Mouse (Mus musculus): Measurements from ENCODE around the gene Srm. TPM values are rescaled to one million over a fixed set of nuclear protein-coding genes. Genes with fewer than 3 reads are reported as not detected.
A peak's percentile ranks its signal among the peaks of the same experiment; 100 is the strongest.

Gene Srm
- polyA plus RNA-seq, 1 experiment from 2014 or later, result 168 TPM

DNA sequence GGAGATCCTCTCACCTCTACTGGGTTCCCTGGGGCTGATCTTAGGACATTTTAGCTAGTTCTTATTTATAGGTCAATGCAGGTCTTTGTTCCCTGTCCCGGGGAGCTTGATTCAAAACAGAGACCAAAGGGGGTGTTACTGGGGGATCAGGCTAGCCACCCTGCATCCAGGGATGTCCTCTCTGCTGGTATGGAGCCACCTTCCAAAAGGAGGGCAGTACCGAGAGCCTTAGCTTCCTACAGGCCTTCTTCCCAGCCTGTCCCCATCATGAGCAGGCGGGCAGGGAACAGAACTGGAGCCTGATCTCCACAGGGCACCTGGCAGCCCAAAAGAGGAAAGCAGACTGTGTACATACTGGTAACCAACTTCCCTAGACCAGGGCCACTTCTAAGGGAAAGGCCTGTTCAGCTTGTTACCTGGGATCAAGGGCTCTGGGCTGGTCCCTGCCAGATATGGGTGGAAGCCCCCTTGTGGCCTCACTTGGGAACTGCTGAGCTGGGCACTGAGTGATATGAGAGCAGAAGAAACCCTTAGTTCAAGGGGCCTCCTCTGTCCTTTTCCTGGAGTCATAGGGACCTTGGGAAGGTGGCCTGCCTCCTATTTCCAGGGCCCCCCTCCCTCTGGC is 13.3 kb downstream of the Srm start:
- no peaks in the 10 kb centered on the region for H3K9me3 ChIP-seq (replicated peaks; ENCODE audit: control insufficient read depth, low read length)
- H3K4me3 ChIP-seq (ENCODE audit: low read depth, low read length), result no peak overlapping the region
- H3K27me3 ChIP-seq (replicated peaks; ENCODE audit: control insufficient read depth, insufficient read depth, low read length), result no peaks in the 10 kb centered on the region
- 0 out of 2 replicates have a peak, but pooled peaks cover 8% of the 10 kb centered on the region for H3K36me3 ChIP-seq (ENCODE audit: control insufficient read depth, insufficient read depth, low read length)
- H3K4me1 ChIP-seq (ENCODE audit: control insufficient read depth, insufficient read depth, low read length), result no peaks in the 10 kb centered on the region
- no peak overlapping the region for H3K27ac ChIP-seq (ENCODE audit: low read depth, low read length)
- no peak overlapping the region for H3K9ac ChIP-seq (ENCODE audit: low read length)
- no peak overlapping the region for H3K4me2 ChIP-seq (ENCODE audit: low read length)
- peak; percentile 54; the same call in 1 of the 2 replicates for ATAC-seq
- peak; percentile 66 for DNase-seq (ENCODE audit: low spot score)
- WGBS, result 89% methylated on average over 3 of the region's 3 CpGs

DNA sequence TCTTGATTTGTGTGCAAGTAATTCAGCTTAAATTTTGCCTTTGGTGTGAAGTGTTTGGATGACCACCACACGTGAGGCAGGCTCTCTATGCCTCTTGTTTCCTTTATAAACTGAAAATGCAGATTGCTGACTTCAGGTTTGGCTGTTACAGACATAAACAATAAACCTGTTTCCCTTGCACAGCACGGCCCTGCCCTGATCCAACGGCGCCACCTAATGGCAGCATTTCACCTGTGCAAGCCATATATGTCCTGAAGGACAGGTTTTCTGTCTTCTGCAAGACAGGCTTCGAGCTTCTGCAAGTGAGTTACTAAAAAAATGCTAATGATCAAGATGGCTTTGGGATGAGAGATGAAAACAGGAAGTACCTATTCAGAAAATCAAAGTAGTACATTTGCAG is 16.5 kb downstream of the Srm start:
- 29% methylated on average over 5 of the region's 5 CpGs for WGBS
- peak; percentile 73 for DNase-seq (ENCODE audit: low spot score)
- no peaks in the 10 kb centered on the region for H3K27me3 ChIP-seq (replicated peaks; ENCODE audit: control insufficient read depth, insufficient read depth, low read length)
- H3K36me3 ChIP-seq (ENCODE audit: control insufficient read depth, insufficient read depth, low read length), result peaks cover 17% of the 10 kb centered on the region; the same call in 1 of the 2 replicates
- no peak overlapping the region for H3K4me3 ChIP-seq (ENCODE audit: low read depth, low read length)
- no peaks in the 10 kb centered on the region for H3K4me1 ChIP-seq (ENCODE audit: control insufficient read depth, insufficient read depth, low read length)
- no peak overlapping the region for H3K27ac ChIP-seq (ENCODE audit: low read depth, low read length)
- no peak overlapping the region for H3K4me2 ChIP-seq (ENCODE audit: low read length)
- H3K9me3 ChIP-seq (replicated peaks; ENCODE audit: control insufficient read depth, low read length), result no peaks in the 10 kb centered on the region
- no peak overlapping the region for H3K9ac ChIP-seq (ENCODE audit: low read length)
- peak; percentile 53; the same call in 1 of the 2 replicates for ATAC-seq

DNA sequence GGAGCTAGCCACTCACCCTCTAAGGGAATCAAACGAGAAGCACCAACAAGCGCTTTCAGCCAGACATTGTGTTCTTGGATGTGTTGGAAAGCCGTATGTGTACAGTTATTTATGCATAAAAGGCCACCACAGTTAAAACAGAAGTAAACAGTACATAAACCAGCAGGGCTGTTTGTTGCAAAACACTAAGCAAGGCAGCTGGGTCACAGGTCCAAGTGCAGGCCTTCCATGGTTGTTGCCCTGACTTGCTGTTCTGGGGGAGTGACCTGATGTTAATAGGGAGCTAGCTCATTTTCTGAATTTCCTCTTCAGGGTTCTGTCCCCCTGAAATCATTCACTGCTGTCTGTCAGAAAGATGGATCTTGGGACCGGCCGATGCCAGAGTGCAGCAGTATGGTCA is 18.5 kb downstream of the Srm start:
- Histone ChIP-seq H3K27me3 (replicated peaks; ENCODE audit: control insufficient read depth, insufficient read depth, low read length) (no peaks in the 10 kb centered on the region), H3K36me3 (ENCODE audit: control insufficient read depth, insufficient read depth, low read length) (peaks cover 33% of the 10 kb centered on the region), H3K9ac (ENCODE audit: low read length) (no peak overlapping the region), H3K27ac (ENCODE audit: low read depth, low read length) (no peak overlapping the region), H3K4me2 (ENCODE audit: low read length) (no peak overlapping the region), H3K9me3 (replicated peaks; ENCODE audit: control insufficient read depth, low read length) (no peaks in the 10 kb centered on the region), H3K4me1 (ENCODE audit: control insufficient read depth, insufficient read depth, low read length) (no peaks in the 10 kb centered on the region), H3K4me3 (ENCODE audit: low read depth, low read length) (no peak overlapping the region)
- ATAC-seq, result no peak
- no peak for DNase-seq (ENCODE audit: low spot score)
- 87% methylated on average over 5 of the region's 5 CpGs for WGBS

GRCm38 (mm10) chr4:148610631-148611364 is 19.5 kb downstream of the Srm start:
- 68% methylated on average over 5 of the region's 5 CpGs for WGBS
- no peaks in the 10 kb centered on the region for H3K9me3 ChIP-seq (replicated peaks; ENCODE audit: control insufficient read depth, low read length)
- peaks cover 42% of the 10 kb centered on the region for H3K36me3 ChIP-seq (ENCODE audit: control insufficient read depth, insufficient read depth, low read length)
- no peak overlapping the region for H3K4me2 ChIP-seq (ENCODE audit: low read length)
- no peak overlapping the region for H3K4me3 ChIP-seq (ENCODE audit: low read depth, low read length)
- no peak overlapping the region for H3K27ac ChIP-seq (ENCODE audit: low read depth, low read length)
- DNase-seq (ENCODE audit: low spot score) (no peak), ATAC-seq (no peak)
- no peaks in the 10 kb centered on the region for H3K4me1 ChIP-seq (ENCODE audit: control insufficient read depth, insufficient read depth, low read length)
- no peak overlapping the region for H3K9ac ChIP-seq (ENCODE audit: low read length)
- H3K27me3 ChIP-seq (replicated peaks; ENCODE audit: control insufficient read depth, insufficient read depth, low read length), result no peaks in the 10 kb centered on the region

DNA sequence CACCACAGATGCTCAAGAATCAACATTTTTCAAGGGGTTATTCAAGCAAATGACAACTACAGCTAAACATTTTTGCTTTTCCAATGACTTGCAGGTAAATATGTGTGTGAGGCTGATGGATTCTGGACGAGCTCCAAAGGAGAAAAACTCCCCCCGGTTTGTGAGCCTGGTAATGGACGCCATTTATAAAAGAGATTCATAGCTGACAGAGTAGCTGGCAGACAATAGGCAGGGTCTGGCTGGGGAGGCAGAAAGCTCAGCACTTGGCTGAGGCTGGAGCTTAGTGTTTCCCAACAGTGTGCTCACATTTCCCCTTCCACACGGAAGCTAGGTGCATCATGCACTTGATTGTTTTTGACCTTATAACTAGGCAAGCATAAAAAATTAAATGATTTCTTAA is 21.3 kb downstream of the Srm start:
- Histone ChIP-seq H3K4me2 (ENCODE audit: low read length) (no peak overlapping the region), H3K27me3 (replicated peaks; ENCODE audit: control insufficient read depth, insufficient read depth, low read length) (no peaks in the 10 kb centered on the region), H3K9ac (ENCODE audit: low read length) (no peak overlapping the region), H3K27ac (ENCODE audit: low read depth, low read length) (no peak overlapping the region), H3K9me3 (replicated peaks; ENCODE audit: control insufficient read depth, low read length) (no peaks in the 10 kb centered on the region), H3K4me1 (ENCODE audit: control insufficient read depth, insufficient read depth, low read length) (no peaks in the 10 kb centered on the region), H3K36me3 (ENCODE audit: control insufficient read depth, insufficient read depth, low read length) (peaks cover 56% of the 10 kb centered on the region), H3K4me3 (ENCODE audit: low read depth, low read length) (no peak overlapping the region)
- ATAC-seq (no peak), DNase-seq (ENCODE audit: low spot score) (peak; percentile 36)
- 31% methylated on average over 4 of the region's 4 CpGs for WGBS

DNA sequence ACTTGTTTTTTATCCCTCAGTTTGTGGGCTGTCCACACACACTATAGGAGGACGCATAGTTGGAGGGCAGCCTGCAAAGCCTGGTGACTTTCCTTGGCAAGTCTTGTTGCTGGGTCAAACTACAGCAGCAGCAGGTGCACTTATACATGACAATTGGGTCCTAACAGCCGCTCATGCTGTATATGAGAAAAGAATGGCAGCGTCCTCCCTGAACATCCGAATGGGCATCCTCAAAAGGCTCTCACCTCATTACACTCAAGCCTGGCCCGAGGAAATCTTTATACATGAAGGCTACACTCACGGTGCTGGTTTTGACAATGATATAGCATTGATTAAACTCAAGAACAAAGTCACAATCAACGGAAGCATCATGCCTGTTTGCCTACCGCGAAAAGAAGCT is 22.4 kb downstream of the Srm start:
- peaks cover 63% of the 10 kb centered on the region for H3K36me3 ChIP-seq (ENCODE audit: control insufficient read depth, insufficient read depth, low read length)
- no peak overlapping the region for H3K9ac ChIP-seq (ENCODE audit: low read length)
- H3K4me2 ChIP-seq (ENCODE audit: low read length), result no peak overlapping the region
- DNase-seq (ENCODE audit: low spot score) (no peak), ATAC-seq (no peak)
- H3K9me3 ChIP-seq (replicated peaks; ENCODE audit: control insufficient read depth, low read length), result no peaks in the 10 kb centered on the region
- H3K4me3 ChIP-seq (ENCODE audit: low read depth, low read length), result no peak overlapping the region
- no peaks in the 10 kb centered on the region for H3K27me3 ChIP-seq (replicated peaks; ENCODE audit: control insufficient read depth, insufficient read depth, low read length)
- 49% methylated on average over 9 of the region's 9 CpGs for WGBS
- H3K4me1 ChIP-seq (ENCODE audit: control insufficient read depth, insufficient read depth, low read length), result no peaks in the 10 kb centered on the region
- H3K27ac ChIP-seq (ENCODE audit: low read depth, low read length), result no peak overlapping the region

DNA sequence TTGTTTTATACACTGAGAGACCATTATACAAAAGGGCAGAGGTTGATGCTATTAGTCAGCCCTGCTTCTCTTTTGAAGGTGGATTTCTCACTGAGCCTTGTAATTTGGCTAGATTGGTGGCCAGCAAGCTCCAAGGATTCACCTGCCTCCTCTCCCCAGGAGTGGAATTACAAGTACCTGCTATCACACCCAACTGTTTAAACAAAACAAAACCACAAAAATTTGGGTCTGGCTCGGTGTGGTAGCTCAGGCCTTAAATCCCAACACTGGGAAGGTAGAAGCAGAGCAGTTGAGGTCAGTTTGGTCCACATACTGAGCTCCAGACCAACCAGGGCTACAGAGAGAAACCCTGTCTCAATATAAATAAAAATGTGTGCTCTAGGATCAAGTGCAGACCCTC is 28.5 kb downstream of the Srm start:
- Histone ChIP-seq H3K36me3 (ENCODE audit: control insufficient read depth, insufficient read depth, low read length) (peaks cover 93% of the 10 kb centered on the region), H3K4me3 (ENCODE audit: low read depth, low read length) (no peak overlapping the region), H3K9ac (ENCODE audit: low read length) (no peak overlapping the region), H3K27me3 (replicated peaks; ENCODE audit: control insufficient read depth, insufficient read depth, low read length) (no peaks in the 10 kb centered on the region), H3K4me1 (ENCODE audit: control insufficient read depth, insufficient read depth, low read length) (peaks cover 7% of the 10 kb centered on the region), H3K27ac (ENCODE audit: low read depth, low read length) (no peak overlapping the region), H3K4me2 (ENCODE audit: low read length) (no peak overlapping the region), H3K9me3 (replicated peaks; ENCODE audit: control insufficient read depth, low read length) (no peaks in the 10 kb centered on the region)
- DNase-seq (ENCODE audit: low spot score), result no peak
- ATAC-seq, result no peak
- WGBS, result 90% methylated on average over 1 of the region's 1 CpGs

- Histone ChIP-seq H3K27me3 (replicated peaks; ENCODE audit: control insufficient read depth, insufficient read depth, low read length) (no peaks in the 10 kb centered on the region), H3K9ac (ENCODE audit: low read length) (no peak overlapping the region), H3K4me1 (ENCODE audit: control insufficient read depth, insufficient read depth, low read length) (peaks cover 10% of the 10 kb centered on the region), H3K27ac (ENCODE audit: low read depth, low read length) (no peak overlapping the region), H3K4me3 (ENCODE audit: low read depth, low read length) (no peak overlapping the region), H3K36me3 (ENCODE audit: control insufficient read depth, insufficient read depth, low read length) (peaks cover 89% of the 10 kb centered on the region), H3K9me3 (replicated peaks; ENCODE audit: control insufficient read depth, low read length) (no peaks in the 10 kb centered on the region), H3K4me2 (ENCODE audit: low read length) (no peak overlapping the region)
- ATAC-seq, result no peak
- no peak for DNase-seq (ENCODE audit: low spot score)
- 78% methylated on average over 1 of the region's 1 CpGs for WGBS
These were observed 29.4 kb downstream of the Srm start for GRCm38 (mm10) chr4:148620718-148621117.

DNA sequence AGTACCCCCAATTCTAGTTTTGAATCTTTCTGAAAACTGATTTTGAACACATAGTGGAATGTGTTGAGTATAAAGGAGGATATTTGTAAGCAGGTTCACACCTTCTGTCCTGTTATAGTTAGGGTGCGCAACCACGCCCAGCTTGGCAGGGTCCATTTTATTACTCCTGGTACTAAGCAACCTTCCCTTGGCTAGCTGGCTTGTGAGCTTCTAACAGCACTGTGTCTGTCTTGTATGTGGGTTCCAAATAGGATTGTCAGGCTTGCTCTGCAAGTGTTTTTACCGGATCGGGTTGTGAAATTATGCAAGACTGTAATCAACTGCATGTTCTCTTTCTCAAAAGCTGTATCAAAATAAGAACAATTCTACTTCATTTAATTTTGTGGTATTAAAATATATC is 31.2 kb downstream of the Srm start:
- no peaks in the 10 kb centered on the region for H3K9me3 ChIP-seq (replicated peaks; ENCODE audit: control insufficient read depth, low read length)
- no peak overlapping the region for H3K9ac ChIP-seq (ENCODE audit: low read length)
- 92% methylated on average over 4 of the region's 4 CpGs for WGBS
- no peak overlapping the region for H3K4me3 ChIP-seq (ENCODE audit: low read depth, low read length)
- H3K36me3 ChIP-seq (ENCODE audit: control insufficient read depth, insufficient read depth, low read length), result peaks cover 72% of the 10 kb centered on the region
- no peak overlapping the region for H3K27ac ChIP-seq (ENCODE audit: low read depth, low read length)
- no peak for DNase-seq (ENCODE audit: low spot score)
- no peaks in the 10 kb centered on the region for H3K27me3 ChIP-seq (replicated peaks; ENCODE audit: control insufficient read depth, insufficient read depth, low read length)
- peaks cover 10% of the 10 kb centered on the region for H3K4me1 ChIP-seq (ENCODE audit: control insufficient read depth, insufficient read depth, low read length)
- ATAC-seq, result no peak
- H3K4me2 ChIP-seq (ENCODE audit: low read length), result no peak overlapping the region
